Mouse (Mus musculus) MEL (cell line): ENCODE results near the gene Schip1. TPM values are rescaled to one million over a fixed set of nuclear protein-coding genes. Genes with fewer than 3 reads are reported as not detected.

Source experiments
- DNase-seq: peaks from one replicate; pipeline ENCODE4 v3.0.0; 2011; ENCODE audit warnings: low read depth, low spot score
- H3K27ac ChIP-seq: 2 replicates; pipeline ENCODE4 v1.5.1; 2012; ENCODE audit warnings: low read depth, mild to moderate bottlenecking, control low read depth, low read length, moderate library complexity; ENCODE audit not compliant: control insufficient read depth
- H3K27me3 ChIP-seq, 2 experiments: fragments of 150-350 bp in 1 of 2; sonication (generic) in 1 of 2; 2 replicates each; pipeline ENCODE4 v1.6.1; 2012; ENCODE audit warnings: low read length in 2 of 2, mild to moderate bottlenecking in 2 of 2, improper control_type of control experiment in 1 of 2, moderate library complexity in 1 of 2; ENCODE audit not compliant: insufficient read depth in 2 of 2, control insufficient read depth in 1 of 2
- H3K36me3 ChIP-seq, 2 experiments: 2 replicates each; pipeline ENCODE4 v1.6.1; 2012 to 2014; ENCODE audit warnings: low read length in 2 of 2, improper control_type of control experiment in 1 of 2, inconsistent platforms in 1 of 2, mild to moderate bottlenecking in 1 of 2; ENCODE audit not compliant: insufficient read depth in 2 of 2, control insufficient read depth in 1 of 2
- H3K4me1 ChIP-seq, 2 experiments: fragments of 150-350 bp in 1 of 2; sonication (generic) in 1 of 2; 2 replicates each; pipeline ENCODE4 v1.6.1; 2012; ENCODE audit warnings: low read length in 2 of 2, improper control_type of control experiment in 1 of 2, mild to moderate bottlenecking in 1 of 2; ENCODE audit not compliant: insufficient read depth in 2 of 2, control insufficient read depth in 1 of 2
- H3K4me3 ChIP-seq, 2 experiments: fragments of 150-350 bp in 1 of 2; sonication (generic) in 1 of 2; 2 replicates each; pipeline ENCODE4 v1.5.1; 2012; ENCODE audit warnings: low read depth in 2 of 2, low read length in 2 of 2, mild to moderate bottlenecking in 2 of 2, moderate library complexity in 2 of 2, control low read depth in 1 of 2, improper control_type of control experiment in 1 of 2; ENCODE audit not compliant: control insufficient read depth in 1 of 2, insufficient read depth in 1 of 2
- H3K79me2 ChIP-seq: 2 replicates; pipeline ENCODE4 v1.6.1; 2012; ENCODE audit warnings: mild to moderate bottlenecking, low read length, moderate library complexity; ENCODE audit not compliant: control insufficient read depth, poor library complexity, insufficient read depth
- H3K9ac ChIP-seq: 2 replicates; pipeline ENCODE4 v1.6.1; 2012; ENCODE audit warnings: low read depth, mild to moderate bottlenecking, control low read depth, low read length, moderate library complexity; ENCODE audit not compliant: control insufficient read depth, poor library complexity, severe bottlenecking
- H3K9me3 ChIP-seq: fragments of 150-350 bp; sonication (generic); replicated peaks from 2 replicates; pipeline ENCODE4 v1.6.1; 2012; ENCODE audit warnings: mild to moderate bottlenecking, low read length, improper control_type of control experiment, moderate library complexity; ENCODE audit not compliant: insufficient read depth
- CHD2 ChIP-seq: IDR thresholded peaks from 2 replicates; pipeline ENCODE4 v1.6.1; 2011; ENCODE audit warnings: low read length, improper control_type of control experiment
- ELF1 ChIP-seq: IDR thresholded peaks from 2 replicates; pipeline ENCODE4 v1.6.1; 2014; ENCODE audit warnings: low read depth, mild to moderate bottlenecking, inconsistent platforms, low read length, improper control_type of control experiment, moderate library complexity
- EP300 ChIP-seq, 2 experiments: IDR thresholded peaks; 2 replicates each; pipeline ENCODE4 v1.6.1; 2011; ENCODE audit warnings: improper control_type of control experiment in 2 of 2, low read length in 2 of 2, low read depth in 1 of 2, mild to moderate bottlenecking in 1 of 2
- ETS1 ChIP-seq: IDR thresholded peaks from 2 replicates; pipeline ENCODE4 v1.6.1; 2012; ENCODE audit warnings: low read depth, mild to moderate bottlenecking, inconsistent platforms, low read length, improper control_type of control experiment, moderate library complexity
- GABPA ChIP-seq: IDR thresholded peaks from 2 replicates; pipeline ENCODE4 v1.6.1; 2012; ENCODE audit warnings: low read depth, mild to moderate bottlenecking, inconsistent platforms, low read length, improper control_type of control experiment, moderate library complexity
- HCFC1 ChIP-seq: IDR thresholded peaks from 2 replicates; pipeline ENCODE4 v1.6.1; 2012; ENCODE audit warnings: low read depth, mild to moderate bottlenecking, inconsistent platforms, low read length, improper control_type of control experiment, moderate library complexity
- JUND ChIP-seq: IDR thresholded peaks from 2 replicates; pipeline ENCODE4 v1.6.1; 2011; ENCODE audit warnings: low read depth, mild to moderate bottlenecking, improper control_type of control experiment, low read length
- MAFK ChIP-seq: IDR thresholded peaks from 2 replicates; pipeline ENCODE4 v1.6.1; 2011; ENCODE audit warnings: low read depth, mild to moderate bottlenecking, low read length, improper control_type of control experiment, borderline replicate concordance
- MAZ ChIP-seq: IDR thresholded peaks from 2 replicates; pipeline ENCODE4 v1.6.1; 2012; ENCODE audit warnings: low read depth, mild to moderate bottlenecking, inconsistent platforms, low read length, improper control_type of control experiment
- MXI1 ChIP-seq: IDR thresholded peaks from 2 replicates; pipeline ENCODE4 v1.6.1; 2011; ENCODE audit warnings: mild to moderate bottlenecking, low read depth, low read length, improper control_type of control experiment
- MYB ChIP-seq: IDR thresholded peaks from 2 replicates; pipeline ENCODE4 v1.6.1; 2011; ENCODE audit warnings: mild to moderate bottlenecking, low read depth, low read length, improper control_type of control experiment
- MYC ChIP-seq: IDR thresholded peaks from 2 replicates; pipeline ENCODE4 v1.6.1; 2011; ENCODE audit warnings: low read depth, mild to moderate bottlenecking, low read length, improper control_type of control experiment, moderate library complexity
- NRF1 ChIP-seq: IDR thresholded peaks from 2 replicates; pipeline ENCODE4 v1.6.1; 2014; ENCODE audit warnings: low read depth, mild to moderate bottlenecking, inconsistent platforms, low read length, improper control_type of control experiment, moderate library complexity; ENCODE audit not compliant: poor library complexity, insufficient read depth, severe bottlenecking
- RCOR1 ChIP-seq: IDR thresholded peaks from 2 replicates; pipeline ENCODE4 v1.6.1; 2012; ENCODE audit warnings: low read depth, mild to moderate bottlenecking, inconsistent platforms, low read length, improper control_type of control experiment
- TCF12 ChIP-seq: IDR thresholded peaks from 2 replicates; pipeline ENCODE4 v1.6.1; 2014; ENCODE audit warnings: low read depth, mild to moderate bottlenecking, inconsistent platforms, low read length, improper control_type of control experiment, moderate library complexity
- UBTF ChIP-seq: IDR thresholded peaks from 2 replicates; pipeline ENCODE4 v1.6.1; 2012; ENCODE audit warnings: low read depth, mild to moderate bottlenecking, inconsistent platforms, low read length, improper control_type of control experiment, moderate library complexity, borderline replicate concordance; ENCODE audit not compliant: insufficient read depth
- USF1 ChIP-seq: IDR thresholded peaks from 2 replicates; pipeline ENCODE4 v1.6.1; 2014; ENCODE audit warnings: low read depth, mild to moderate bottlenecking, inconsistent platforms, low read length, improper control_type of control experiment, moderate library complexity
- ZNF384 ChIP-seq: IDR thresholded peaks from 2 replicates; pipeline ENCODE4 v1.6.1; 2012; ENCODE audit warnings: low read depth, mild to moderate bottlenecking, inconsistent platforms, low read length, improper control_type of control experiment
- polyA plus RNA-seq, 2 experiments: library from polyadenylated mRNA; stranded (reverse) in 1 of 2; unstranded in 1 of 2; fragments of >175 nt in 1 of 2; fragments of >200 nt in 1 of 2; gene quantifications; 2 replicates each; pipeline versions ENCODE4 v1.2.1 to v1.2.4; 2012; ENCODE audit warnings: low replicate concordance in 2 of 2, low read depth in 1 of 2; ENCODE audit not compliant: insufficient read length in 2 of 2, insufficient read depth in 1 of 2, missing spikeins in 1 of 2
- total RNA-seq: library from RNA; depleted of rRNA; stranded (reverse); fragments of 300-350 nt; gene quantifications from 2 replicates; pipeline ENCODE4 v1.2.3, GENCODE M21; 2012

Gene Schip1
- total and polyA plus RNA-seq, 3 experiments, result 10.1 to 12.4 TPM; not detected in 1

DNA sequence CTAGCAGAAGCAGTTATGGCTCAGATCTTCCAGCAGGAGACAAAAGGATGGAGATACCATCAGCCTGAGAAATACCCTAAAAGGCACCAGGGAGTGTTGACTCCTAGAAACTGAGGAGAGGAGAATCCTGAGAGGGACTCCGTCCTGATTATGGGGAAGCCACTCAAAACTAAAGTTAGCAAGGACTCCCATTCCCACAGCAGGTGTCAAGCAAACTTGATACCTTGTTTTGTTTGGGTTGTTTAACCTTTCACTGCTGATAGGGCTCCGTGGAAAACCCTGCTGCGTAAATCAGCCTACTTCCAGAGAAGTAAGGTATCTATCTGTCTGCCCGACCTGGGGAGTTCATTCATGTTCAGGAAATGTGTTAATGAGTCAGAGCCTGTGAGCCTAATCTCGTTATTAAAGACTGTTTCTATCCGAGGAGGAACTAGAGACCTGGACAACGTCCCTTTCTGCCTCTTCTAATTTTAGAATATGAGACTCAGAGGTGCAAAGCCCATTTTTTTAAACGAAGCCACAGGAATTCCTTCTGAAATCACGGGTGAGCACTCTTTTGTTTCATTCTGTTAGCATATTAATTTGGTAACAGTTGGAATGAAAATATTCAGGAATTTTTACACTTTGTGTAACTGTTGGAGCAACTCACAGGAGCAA lies 593.1 kb downstream of the Schip1 start:
- H3K4me3 ChIP-seq, result no peak overlapping the region
- H3K4me1 ChIP-seq, result no peaks in the 10 kb centered on the region
- H3K27ac ChIP-seq, result no peak overlapping the region
- H3K36me3 ChIP-seq, result peaks cover 0 to 2% of the 10 kb centered on the region in 2 experiments; a peak in 1 of 4 replicates
- TF ChIP-seq RCOR1, result no peak
- TF ChIP-seq EP300 (IDR thresholded peaks at IDR 0.05; ENCODE audit: low read depth in 1 of 2, low read length in 2 of 2), result peak in 1 of 2 experiments; percentile 45; a peak in 1 of 4 replicates
- DNase-seq, result peak; percentile 41
- no peaks in the 10 kb centered on the region for H3K9me3 ChIP-seq
- no peaks in the 10 kb centered on the region for H3K79me2 ChIP-seq
- peaks cover 0 to 1% of the 10 kb centered on the region in 2 experiments; a peak in 3 of 4 replicates for H3K27me3 ChIP-seq
- no peak overlapping the region for H3K9ac ChIP-seq

DNA sequence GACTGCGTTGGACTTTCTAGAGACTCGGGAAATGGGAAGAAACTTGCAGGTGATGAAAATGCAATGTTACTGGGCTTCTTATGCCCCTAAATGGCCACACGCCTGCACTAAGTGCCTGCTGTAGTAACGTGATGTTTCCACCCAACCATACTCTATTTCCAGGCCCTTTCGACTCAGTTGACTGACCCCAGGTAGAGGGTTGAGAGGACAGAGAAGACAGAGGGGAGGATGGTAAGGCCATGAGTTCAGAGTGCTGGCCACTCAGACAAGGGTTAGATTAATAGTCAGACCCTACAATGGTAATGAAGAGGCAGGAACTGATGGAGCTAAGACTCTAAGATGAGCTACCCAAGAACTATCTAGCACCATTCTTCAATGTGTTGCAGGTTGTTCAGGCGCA lies 595.4 kb downstream of the Schip1 start:
- no peak for TF ChIP-seq ETS1
- TF ChIP-seq RCOR1, result no peak
- TF ChIP-seq MAFK, result no peak
- no peak for TF ChIP-seq MXI1
- no peak for TF ChIP-seq USF1
- no peak for TF ChIP-seq ELF1
- no peak for TF ChIP-seq MYC
- no peak for TF ChIP-seq TCF12
- TF ChIP-seq JUND, result no peak
- no peak for TF ChIP-seq HCFC1
- no peak for TF ChIP-seq CHD2
- TF ChIP-seq ZNF384, result no peak
- no peak for TF ChIP-seq NRF1
- TF ChIP-seq MAZ, result no peak
- TF ChIP-seq UBTF, result no peak
- no peak for TF ChIP-seq MYB
- TF ChIP-seq GABPA, result no peak
- Histone ChIP-seq H3K27ac (no peak overlapping the region), H3K4me1 (no peaks in the 10 kb centered on the region), H3K4me3 (no peak overlapping the region), H3K36me3 (peaks cover 0 to 2% of the 10 kb centered on the region in 2 experiments; a peak in 1 of 4 replicates), H3K9ac (no peak overlapping the region), H3K79me2 (no peaks in the 10 kb centered on the region), H3K27me3 (peaks cover 0 to 1% of the 10 kb centered on the region in 2 experiments; a peak in 2 of 4 replicates), H3K9me3 (no peaks in the 10 kb centered on the region)
- no peak for DNase-seq
